Mouse (Mus musculus) E14TG2a.4 (cell line): ENCODE results near the gene Smarcd3.

Source experiments
- CTCF ChIP-seq: conservative IDR thresholded peaks from 2 replicates; pipeline ENCODE4 v1.5.1; 2014; ENCODE audit warnings: low read length
- POU5F1 ChIP-seq: IDR thresholded peaks from 2 replicates; pipeline ENCODE4 v1.6.1; 2014; ENCODE audit warnings: low read length, borderline replicate concordance

- TF ChIP-seq CTCF: no peak
- no peak for TF ChIP-seq POU5F1
Measured at GRCm38 (mm10) chr5:24542643-24543042, 81.6 kb downstream of the Smarcd3 start.
